Mouse (Mus musculus) ES-Bruce4 (cell line): ENCODE data around the gene Myo10. TPM values are rescaled to one million over a fixed set of nuclear protein-coding genes. Genes with fewer than 3 reads are reported as not detected.

Experiments used
- H3K27ac ChIP-seq: 2 replicates; pipeline ENCODE4 v1.5.1; 2012; ENCODE audit warnings: low read length, inconsistent platforms; ENCODE audit not compliant: insufficient read depth
- H3K27me3 ChIP-seq: 2 replicates; pipeline ENCODE4 v1.6.1; 2012; ENCODE audit warnings: mild to moderate bottlenecking, low read length, inconsistent platforms; ENCODE audit not compliant: control insufficient read depth, poor library complexity, insufficient read depth, severe bottlenecking
- H3K36me3 ChIP-seq: 2 replicates; pipeline ENCODE4 v1.6.1; 2012; ENCODE audit warnings: inconsistent platforms, mild to moderate bottlenecking, low read length, moderate library complexity; ENCODE audit not compliant: control insufficient read depth, poor library complexity, insufficient read depth, severe bottlenecking
- H3K4me1 ChIP-seq: one replicate; pipeline ENCODE4 v1.8.1; 2011; ENCODE audit warnings: low read length; ENCODE audit not compliant: control insufficient read depth, insufficient read depth
- H3K4me3 ChIP-seq: 2 replicates; pipeline ENCODE4 v1.5.1; 2011; ENCODE audit warnings: low read depth, mild to moderate bottlenecking, low read length
- H3K9ac ChIP-seq: 2 replicates; pipeline ENCODE4 v1.6.1; 2012; ENCODE audit warnings: low read depth, mild to moderate bottlenecking, inconsistent platforms; ENCODE audit not compliant: poor library complexity, severe bottlenecking
- H3K9me3 ChIP-seq: replicated peaks from 2 replicates; pipeline ENCODE4 v1.6.1; 2012; ENCODE audit warnings: mild to moderate bottlenecking, low read length, inconsistent platforms; ENCODE audit not compliant: control insufficient read depth, poor library complexity, insufficient read depth, severe bottlenecking
- CTCF ChIP-seq: IDR thresholded peaks from one replicate; pipeline ENCODE4 v1.8.1; 2011; ENCODE audit warnings: low read depth, low read length
- EP300 ChIP-seq: IDR thresholded peaks from 2 replicates; pipeline ENCODE4 v1.6.1; 2011; ENCODE audit warnings: low read depth, low read length; ENCODE audit not compliant: insufficient read depth
- POLR2A ChIP-seq: IDR thresholded peaks from one replicate; pipeline ENCODE4 v1.8.1; 2011; ENCODE audit warnings: low read length; ENCODE audit not compliant: insufficient read depth
- polyA plus RNA-seq: library from polyadenylated mRNA; stranded (reverse); fragments of >200 nt; gene quantifications from 2 replicates; pipeline ENCODE4 v1.2.4, GENCODE M21; 2011; ENCODE audit warnings: low read depth; ENCODE audit not compliant: missing spikeins, insufficient read depth, insufficient read length

Gene Myo10
- polyA plus RNA-seq, 1 experiment = 171 TPM

- Histone ChIP-seq H3K27ac (peak overlapping the region; percentile 67), H3K4me1 (peaks cover 2% of the 10 kb centered on the region), H3K4me3 (peak overlapping the region; percentile 60), H3K27me3 (no peaks in the 10 kb centered on the region), H3K9me3 (no peaks in the 10 kb centered on the region), H3K9ac (peak overlapping the region; percentile 53), H3K36me3 (no peaks in the 10 kb centered on the region)
- 0 out of 2 replicates have a peak, but pooled peaks have one; percentile 24 for TF ChIP-seq EP300
- no peak for TF ChIP-seq CTCF
These were observed 135.7 kb downstream of the Myo10 start for GRCm38 (mm10) chr15:25758037-25758436.

- no peaks in the 10 kb centered on the region for H3K36me3 ChIP-seq
- H3K4me3 ChIP-seq = peak overlapping the region; percentile 82
- peak overlapping the region; percentile 53 for H3K9ac ChIP-seq
- peak; percentile 92 for TF ChIP-seq EP300
- TF ChIP-seq CTCF = no peak
- peak; percentile 19 for TF ChIP-seq POLR2A
- H3K4me1 ChIP-seq = peaks cover 3% of the 10 kb centered on the region
- H3K27ac ChIP-seq = peak overlapping the region; percentile 67
- no peaks in the 10 kb centered on the region for H3K9me3 ChIP-seq
- no peaks in the 10 kb centered on the region for H3K27me3 ChIP-seq
These were observed 136.3 kb downstream of the Myo10 start for GRCm38 (mm10) chr15:25758500-25759086.

- peak overlapping the region; percentile 67 for H3K27ac ChIP-seq
- H3K9ac ChIP-seq = peak overlapping the region; percentile 53
- TF ChIP-seq CTCF (no peak), POLR2A (no peak), EP300 (no peak)
- no peaks in the 10 kb centered on the region for H3K27me3 ChIP-seq
- peak overlapping the region; percentile 82 for H3K4me3 ChIP-seq
- no peaks in the 10 kb centered on the region for H3K36me3 ChIP-seq
- peaks cover 5% of the 10 kb centered on the region for H3K4me1 ChIP-seq
- H3K9me3 ChIP-seq = no peaks in the 10 kb centered on the region
These were observed 138.0 kb downstream of the Myo10 start for GRCm38 (mm10) chr15:25760304-25760703.

DNA sequence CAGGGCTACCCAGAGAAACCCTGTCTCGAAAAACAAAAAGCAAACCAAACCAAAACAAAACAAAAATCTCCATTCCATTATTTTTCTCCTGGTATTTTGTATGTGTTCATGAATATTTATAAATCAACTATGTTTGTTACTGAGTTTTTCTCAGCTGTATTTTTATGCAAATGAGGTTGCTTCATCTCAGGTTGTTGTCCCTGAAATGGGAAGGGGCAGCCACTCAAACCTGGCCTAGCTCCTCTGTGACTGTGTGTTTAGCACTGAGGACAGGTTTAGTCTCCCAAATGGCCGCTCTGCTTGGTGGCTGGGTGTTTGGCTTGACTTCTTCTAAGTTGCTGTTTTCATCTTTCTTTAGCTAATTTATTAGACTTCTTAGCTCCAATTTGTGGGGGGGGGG, 138.7 kb downstream of the Myo10 start:
- H3K4me1 ChIP-seq = peaks cover 7% of the 10 kb centered on the region
- peak overlapping the region; percentile 97 for H3K27ac ChIP-seq
- H3K4me3 ChIP-seq = peak overlapping the region; percentile 52
- H3K9ac ChIP-seq = peak overlapping the region; percentile 53
- H3K36me3 ChIP-seq = no peaks in the 10 kb centered on the region
- TF ChIP-seq CTCF (no peak), POLR2A (no peak), EP300 (no peak)
- no peaks in the 10 kb centered on the region for H3K9me3 ChIP-seq
- no peaks in the 10 kb centered on the region for H3K27me3 ChIP-seq

DNA sequence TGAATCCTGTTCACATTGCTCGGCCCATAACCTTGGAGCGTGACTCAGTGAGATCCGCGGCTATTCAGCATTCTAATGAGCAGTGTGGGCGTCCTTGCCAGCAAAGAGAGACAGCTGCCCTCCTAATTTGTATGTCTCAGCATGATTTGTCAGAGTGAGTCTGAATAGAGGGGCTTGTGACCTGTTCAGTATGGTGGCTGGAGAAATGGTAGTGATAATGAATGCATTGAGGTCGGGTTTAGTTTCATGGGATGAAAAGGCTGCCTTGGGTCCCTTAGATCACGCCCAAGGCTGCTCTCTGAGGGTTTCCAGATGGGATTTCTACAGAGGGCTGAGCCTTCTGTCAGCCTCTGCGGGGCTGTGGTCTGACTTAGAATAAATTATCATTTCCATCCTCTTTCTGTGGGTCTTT, 139.5 kb downstream of the Myo10 start:
- H3K9ac ChIP-seq = peak overlapping the region; percentile 19
- peak overlapping the region; percentile 97 for H3K27ac ChIP-seq
- TF ChIP-seq EP300 = peak; percentile 87
- TF ChIP-seq CTCF = no peak
- no peak for TF ChIP-seq POLR2A
- H3K9me3 ChIP-seq = no peaks in the 10 kb centered on the region
- H3K4me3 ChIP-seq = peak overlapping the region; percentile 58
- H3K4me1 ChIP-seq = peaks cover 7% of the 10 kb centered on the region
- H3K27me3 ChIP-seq = no peaks in the 10 kb centered on the region
- no peaks in the 10 kb centered on the region for H3K36me3 ChIP-seq

DNA sequence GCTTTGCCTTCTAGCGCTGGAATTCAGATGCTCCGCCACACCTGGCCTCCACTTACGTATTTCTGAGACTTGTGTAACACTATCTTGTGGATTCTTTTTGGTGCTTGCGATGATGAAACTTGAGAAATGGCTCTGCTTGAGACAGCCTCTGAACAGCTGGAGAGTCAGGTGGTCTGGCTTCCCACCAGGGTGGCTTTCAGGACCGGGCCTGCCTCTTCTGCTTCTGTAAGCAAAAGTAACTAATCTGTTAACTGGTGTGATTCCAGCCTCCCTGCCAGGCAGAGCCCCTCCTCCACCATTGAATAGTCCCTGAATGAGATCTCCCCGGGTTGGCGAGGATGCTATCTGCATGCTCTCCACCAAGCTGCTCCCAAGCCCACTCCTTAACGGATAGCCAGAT, 140.0 kb downstream of the Myo10 start:
- peak overlapping the region; percentile 16 for H3K4me3 ChIP-seq
- H3K4me1 ChIP-seq = peaks cover 8% of the 10 kb centered on the region
- TF ChIP-seq POLR2A (no peak), EP300 (peak; percentile 98), CTCF (no peak)
- H3K27ac ChIP-seq = peak overlapping the region; percentile 97
- H3K9ac ChIP-seq = peak overlapping the region; percentile 33
- no peaks in the 10 kb centered on the region for H3K27me3 ChIP-seq
- H3K9me3 ChIP-seq = no peaks in the 10 kb centered on the region
- no peaks in the 10 kb centered on the region for H3K36me3 ChIP-seq
